Mouse (Mus musculus): Measurements from ENCODE around the gene Nt5c2.
"Not testable (repeated sequence)": the region's sequence is repeated elsewhere in the genome, so short reads cannot be mapped to it uniquely, and the experiment has no call there.

Gene Nt5c2

DNA sequence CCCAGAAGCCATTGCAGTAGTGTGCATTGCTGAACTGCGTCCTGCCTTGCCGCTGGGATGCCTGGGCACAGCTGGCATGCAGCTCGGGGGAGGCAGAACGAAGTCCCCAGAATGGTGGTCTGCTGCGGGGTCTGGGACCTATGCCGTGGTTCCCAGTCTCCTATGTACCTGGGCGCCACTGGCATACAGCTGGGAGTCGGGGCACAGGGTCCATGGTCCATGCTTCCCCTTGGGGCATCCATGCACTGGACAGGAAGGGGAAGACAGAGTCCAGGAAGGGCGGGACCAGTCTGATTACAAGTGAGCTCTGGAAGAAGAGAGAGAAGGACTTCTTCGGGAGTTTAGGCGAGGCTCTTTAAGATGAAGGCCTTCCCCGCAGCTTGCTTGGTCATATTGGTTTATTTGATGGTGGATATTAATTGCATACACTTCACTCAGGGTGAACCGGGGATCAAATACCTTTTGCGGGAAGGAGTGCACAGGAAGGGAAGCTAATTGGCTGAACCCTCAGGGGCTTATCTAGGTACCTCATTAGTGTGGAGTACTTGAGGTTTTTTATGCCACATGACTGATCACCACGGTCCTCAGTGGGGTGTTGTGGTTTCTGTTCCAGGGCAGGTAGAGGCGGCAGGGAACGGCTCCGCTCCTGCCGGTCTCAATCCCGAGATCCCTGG lies 25.3 kb downstream of the Nt5c2 start:
- DNase-seq (ENCODE audit: extremely low read depth, low read depth), result peak; percentile 62

DNA sequence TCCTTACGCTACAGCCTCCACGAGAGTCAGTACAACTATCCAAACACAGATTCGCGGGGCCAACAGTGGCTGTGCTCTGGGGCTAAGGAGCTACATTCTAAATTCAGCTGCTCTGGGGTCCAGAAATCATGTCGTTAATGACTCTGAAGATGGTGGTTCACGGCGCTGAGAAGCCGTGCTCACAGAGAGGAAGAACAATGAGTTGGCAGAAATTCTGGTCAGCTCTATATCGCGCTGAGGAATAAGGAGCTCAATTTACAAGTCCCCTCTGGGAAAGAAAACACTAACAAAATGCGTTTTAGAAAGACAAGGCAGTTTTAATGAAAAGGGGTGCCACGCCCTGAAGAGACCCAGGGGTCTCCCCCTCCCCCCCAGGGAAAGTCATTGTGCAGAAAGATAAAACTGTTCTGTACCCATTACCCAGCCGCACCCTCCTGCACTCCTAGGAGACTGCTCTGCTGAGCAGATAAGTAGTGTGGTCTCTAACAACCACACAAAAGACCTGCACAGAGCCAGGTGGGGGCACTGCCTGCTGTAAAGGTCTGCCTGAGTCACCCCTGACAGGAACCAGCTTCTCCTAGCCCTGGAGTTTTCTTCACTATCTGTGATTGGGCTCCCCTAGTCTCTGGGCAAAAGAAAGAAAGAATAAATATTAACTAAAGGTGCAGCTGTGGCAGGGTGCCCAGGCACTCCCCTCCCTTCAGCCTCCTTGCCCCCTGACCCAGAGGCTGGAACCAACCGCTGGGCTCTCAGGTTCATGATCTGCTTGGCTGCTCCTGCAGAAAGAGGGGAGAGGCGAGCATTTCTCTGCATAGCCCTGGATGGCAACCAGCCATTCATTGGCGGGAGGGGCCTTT lies 26.5 kb downstream of the Nt5c2 start:
- peak; percentile 99 for DNase-seq (ENCODE audit: extremely low read depth, low read depth)

DNA sequence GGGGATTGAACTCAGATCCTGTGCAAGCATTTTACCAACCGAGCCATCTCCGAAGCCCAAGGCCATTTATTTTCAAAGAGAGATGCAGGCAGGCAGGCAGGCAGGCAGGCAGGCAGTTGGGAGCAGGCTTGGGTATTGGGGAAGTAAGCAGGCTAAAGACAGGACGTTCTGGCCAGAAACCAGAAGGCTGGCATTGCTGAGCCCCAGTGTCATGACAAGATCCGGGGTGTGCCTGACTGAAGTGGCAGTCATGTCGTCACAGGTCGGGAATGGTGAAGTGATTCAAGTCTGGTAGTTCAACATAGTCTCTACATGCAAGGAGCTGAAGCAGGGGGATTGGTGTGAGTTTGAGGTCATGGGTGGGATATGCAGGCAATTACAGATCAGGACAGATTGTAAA lies 27.3 kb downstream of the Nt5c2 start:
- DNase-seq (ENCODE audit: extremely low read depth, low read depth), result no peak

DNA sequence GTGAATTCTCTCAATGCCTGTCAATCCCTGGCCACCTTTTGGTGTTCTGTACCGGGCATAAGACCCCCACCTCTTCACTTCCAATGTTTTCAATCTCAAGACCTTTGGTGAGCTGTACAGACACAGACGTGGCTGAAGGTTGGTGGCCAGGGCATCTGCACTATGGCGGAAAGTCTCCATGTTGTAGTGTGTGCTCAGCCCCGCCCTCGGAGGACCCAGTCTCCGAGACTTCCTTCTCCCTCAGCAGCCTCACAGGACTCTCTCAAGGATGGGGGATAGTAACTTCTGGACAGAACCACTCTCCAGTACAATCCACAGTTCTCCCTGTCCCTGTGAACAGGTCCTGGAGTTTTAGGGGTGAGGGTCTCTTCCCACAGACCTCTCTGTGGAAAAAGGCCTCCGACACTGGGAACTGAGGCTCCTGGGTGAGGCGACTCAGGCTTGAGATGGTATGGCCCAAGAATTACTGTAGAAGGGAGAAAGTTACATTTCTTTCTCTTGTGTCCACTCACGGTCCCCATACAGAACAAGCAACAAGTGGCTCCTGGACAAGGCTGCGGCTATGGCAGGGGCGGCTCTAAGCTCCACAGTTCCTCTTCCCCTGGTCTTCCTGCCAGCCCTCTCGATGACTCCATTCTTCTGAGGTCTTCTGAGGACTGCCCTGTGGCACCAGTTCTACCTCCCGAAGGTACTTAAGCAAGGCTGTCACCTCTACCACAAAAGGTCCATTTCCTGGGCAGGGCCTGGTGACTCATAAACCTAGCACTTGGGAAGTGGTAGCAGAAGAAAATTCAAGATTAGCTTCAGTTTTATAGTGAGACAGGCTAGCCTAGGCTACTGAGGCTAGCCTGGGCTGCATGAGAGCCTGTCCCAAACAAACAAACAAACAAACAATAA lies 30.0 kb downstream of the Nt5c2 start:
- DNase-seq (ENCODE audit: extremely low read depth, low read depth), result no peak

DNA sequence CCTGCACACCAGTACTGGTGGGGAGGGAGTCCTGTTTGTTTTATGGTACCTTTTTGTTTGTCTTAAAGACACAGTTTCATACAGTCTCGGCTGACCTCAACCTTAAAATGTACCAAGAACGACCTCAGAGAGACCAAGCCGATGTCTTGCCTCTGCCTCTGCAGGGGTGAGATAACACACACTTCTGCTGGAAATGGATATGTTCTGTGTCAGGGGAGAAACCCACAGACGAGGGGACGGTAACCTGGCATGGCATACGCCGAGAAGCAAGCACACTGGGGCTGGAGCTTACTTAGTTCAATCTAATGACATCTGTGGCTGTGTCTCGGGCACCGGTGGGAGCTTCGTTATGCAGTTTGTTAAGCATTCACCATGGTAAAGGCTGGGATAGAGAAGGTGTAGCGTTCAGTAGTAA lies 31.0 kb downstream of the Nt5c2 start:
- DNase-seq (ENCODE audit: extremely low read depth, low read depth), result peak; percentile 93

DNA sequence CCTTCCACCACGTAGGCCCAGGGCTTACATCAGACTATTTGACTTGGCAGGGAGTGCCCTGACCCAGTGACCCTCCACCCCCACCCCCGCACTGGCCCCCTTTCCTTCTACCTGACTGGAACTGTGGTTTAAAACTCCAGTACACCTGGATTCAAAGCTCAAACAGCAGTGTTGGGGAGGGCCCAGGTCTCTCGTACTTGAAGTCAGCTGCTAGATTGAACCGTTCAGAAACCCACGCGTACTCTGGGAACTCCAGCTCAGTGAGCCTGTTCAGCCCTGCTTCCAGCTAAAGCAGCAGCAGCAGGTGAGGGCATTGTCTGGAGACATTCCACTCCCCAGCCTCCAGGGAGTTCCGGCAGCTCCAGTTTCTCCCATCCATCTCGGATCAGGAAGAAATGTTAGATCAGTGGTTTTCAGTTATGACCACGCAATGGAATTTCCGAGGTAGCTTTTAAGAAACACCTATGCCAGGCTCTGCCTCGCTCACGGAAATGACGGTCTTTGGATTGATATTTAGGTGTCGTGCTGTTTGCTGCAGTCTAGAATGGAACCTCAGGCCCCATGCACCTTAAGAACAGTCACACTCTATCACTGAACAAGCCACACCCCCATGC lies 31.5 kb downstream of the Nt5c2 start:
- DNase-seq (ENCODE audit: extremely low read depth, low read depth), result no peak

DNA sequence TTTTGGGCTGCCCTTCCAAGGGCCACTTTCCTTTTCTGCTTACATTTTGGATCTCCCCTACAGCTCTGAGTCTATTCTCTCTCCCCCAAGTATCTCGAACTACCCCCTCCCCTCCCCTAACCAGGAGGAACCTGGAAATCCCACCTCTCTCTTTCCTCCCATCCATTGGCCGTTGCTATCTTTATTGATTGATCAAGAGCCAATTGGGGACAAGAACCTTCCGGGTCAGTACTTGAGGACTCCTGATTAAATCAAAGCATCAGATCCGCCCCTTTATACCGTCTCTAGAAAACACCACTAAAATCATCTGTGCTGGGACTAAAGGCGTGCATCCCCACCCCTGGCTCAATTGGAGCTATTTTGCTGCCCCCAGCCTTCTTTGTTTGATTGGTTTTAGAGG lies 33.5 kb downstream of the Nt5c2 start:
- no peak for DNase-seq (ENCODE audit: extremely low read depth, low read depth)

DNA sequence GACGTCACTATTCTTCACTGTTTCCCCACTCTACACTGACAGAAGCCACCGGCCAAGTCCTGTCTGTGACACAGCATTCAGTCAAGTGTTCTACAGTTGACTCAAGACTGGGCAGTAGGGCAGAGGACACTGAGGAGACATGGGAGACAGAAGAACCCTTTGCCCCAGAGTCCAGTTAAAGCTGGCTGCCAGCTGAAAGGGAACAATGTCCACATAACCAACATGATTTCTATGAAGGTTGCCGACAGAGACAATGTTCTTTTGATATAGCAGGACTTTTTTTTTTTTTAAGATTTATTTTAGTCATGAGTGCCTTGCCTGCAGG lies 35.2 kb downstream of the Nt5c2 start:
- no peak for DNase-seq (ENCODE audit: extremely low read depth, low read depth)

DNA sequence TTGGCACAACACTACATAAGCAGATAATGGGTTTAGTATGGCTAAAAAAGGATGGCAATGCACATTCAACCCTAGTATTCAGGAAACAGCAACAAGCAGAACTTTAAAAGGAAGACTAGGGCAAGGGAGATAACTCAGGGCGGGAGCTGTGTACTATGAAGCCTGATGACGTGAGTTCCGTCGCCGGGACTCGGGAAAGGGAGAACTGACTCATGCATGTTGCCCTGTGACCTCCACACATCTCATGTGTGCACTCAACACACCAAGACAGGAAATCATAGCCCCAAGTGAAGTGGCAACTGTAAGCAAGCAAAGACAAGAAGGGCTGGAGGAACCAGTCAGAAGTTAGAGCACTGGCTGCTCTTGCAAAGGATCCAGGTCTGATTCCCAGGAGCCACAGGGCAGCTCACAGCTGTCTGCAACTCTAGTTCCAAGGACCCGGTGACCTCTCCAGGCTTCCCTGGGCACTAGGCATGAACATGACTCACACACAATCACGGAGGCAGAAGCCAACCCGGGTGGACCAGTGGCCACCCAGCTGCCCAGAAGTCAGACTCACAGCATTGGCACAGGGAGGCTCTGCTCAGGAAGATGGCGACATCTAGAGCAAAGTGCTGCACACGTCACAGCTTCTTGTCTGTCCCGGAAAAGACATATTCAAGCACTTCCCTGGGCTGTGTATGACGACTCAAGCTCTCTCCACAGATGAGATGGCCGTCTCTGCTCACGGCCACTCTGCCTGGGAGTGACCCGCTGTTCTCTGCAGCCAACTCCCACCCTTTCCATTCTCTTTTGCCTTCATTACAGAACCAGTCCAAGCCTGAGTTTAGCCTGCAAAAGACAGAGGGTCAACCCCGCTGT lies 35.8 kb downstream of the Nt5c2 start:
- no peak for DNase-seq (ENCODE audit: extremely low read depth, low read depth)

DNA sequence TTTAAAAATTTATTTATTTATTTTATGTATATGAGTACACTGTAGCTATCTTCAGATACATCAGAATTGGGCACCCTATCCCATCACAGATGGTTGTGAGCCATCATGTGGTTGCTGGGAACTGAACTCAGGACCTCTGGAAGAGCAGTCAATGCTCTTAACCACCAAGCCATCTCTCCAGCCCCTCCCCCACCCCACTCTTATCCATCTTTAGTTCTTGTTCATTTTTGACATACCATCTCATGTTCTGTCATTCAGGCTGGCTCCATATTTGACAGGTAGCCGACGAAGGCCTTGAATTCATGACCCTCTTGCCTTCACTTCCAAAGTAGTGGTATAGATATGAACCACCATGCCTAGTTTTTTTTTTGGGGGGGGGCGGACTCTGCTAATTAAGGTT lies 36.9 kb downstream of the Nt5c2 start:
- DNase-seq (ENCODE audit: extremely low read depth, low read depth), result not testable (repeated sequence)

DNA sequence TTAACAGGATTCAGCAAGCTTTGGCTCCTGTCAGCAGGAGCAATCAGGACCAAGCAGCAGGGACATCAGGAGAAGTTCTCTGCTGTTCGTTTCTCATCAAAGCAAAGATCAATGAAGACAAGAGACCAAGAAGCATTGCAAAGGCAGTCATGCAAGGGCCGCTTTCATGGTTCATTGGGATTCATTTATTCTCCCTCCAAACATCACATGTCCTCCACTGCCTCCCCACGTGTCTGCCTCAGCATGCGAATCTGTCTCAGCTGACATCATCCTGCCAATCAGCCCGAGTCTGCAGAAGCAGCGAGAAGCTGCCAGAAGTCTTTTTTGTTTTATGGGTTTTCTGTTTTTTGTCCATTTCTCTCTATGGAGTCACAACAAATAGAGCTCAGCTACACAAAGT lies 37.5 kb downstream of the Nt5c2 start:
- no peak for DNase-seq (ENCODE audit: extremely low read depth, low read depth)

DNA sequence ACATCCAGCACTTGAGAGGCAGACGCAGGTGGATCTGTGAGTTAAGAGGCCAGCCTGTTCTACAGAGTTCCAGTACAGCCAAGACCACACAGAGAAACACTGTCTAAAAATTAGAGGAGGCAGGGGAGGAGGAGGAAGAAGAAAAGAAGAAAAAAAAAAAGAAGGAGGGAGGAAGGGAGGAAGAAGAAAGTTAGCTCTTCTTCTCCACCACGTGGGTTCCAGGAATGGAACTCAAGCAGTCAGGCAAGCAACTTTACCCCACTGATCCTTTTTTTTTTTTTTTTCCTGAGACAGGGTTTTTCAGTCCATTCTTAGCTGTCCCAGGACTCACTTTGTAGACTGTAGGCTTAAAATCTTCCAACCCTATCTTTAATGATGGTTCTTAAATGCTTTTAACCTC lies 38.2 kb downstream of the Nt5c2 start:
- no peak for DNase-seq (ENCODE audit: extremely low read depth, low read depth)

DNA sequence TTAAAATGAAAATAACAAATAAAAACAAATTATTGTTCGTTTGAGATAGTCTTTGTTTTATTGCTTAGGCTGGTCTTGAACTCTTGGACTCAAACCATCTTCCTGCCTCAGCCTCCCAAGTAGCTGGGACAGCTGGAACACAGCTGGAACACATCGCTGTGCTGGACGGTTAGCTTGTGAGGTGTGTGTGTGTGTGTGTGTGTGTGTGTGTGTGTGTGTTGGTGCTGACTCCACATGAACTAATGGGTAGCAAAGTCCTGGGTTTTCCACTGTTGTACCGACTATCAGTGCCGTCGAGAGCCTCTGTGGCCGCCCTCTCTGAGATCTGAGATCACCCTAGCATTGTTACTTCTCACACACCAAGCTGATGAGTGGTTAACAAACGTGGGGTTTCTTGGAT lies 39.0 kb downstream of the Nt5c2 start:
- no peak for DNase-seq (ENCODE audit: extremely low read depth, low read depth)

DNA sequence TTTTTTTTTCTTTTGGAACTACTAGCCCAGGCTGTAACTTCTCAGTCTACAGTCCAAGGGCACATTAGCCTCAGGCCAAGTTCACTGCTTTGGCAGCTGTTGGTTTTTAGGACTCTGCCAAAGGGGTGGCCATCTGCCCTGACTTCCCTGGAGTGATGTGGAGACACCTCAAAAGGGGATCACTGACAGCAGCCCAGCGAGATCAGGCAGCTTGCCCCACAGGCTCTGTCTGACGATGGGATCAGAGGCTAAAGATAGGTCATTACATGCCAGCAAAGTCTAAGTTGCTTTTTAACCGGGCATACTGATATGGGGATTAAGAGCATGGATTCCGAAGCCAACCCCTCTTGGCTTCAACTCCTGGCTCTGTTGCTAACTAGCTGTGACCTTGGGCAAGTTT lies 39.4 kb downstream of the Nt5c2 start:
- no peak for DNase-seq (ENCODE audit: extremely low read depth, low read depth)

DNA sequence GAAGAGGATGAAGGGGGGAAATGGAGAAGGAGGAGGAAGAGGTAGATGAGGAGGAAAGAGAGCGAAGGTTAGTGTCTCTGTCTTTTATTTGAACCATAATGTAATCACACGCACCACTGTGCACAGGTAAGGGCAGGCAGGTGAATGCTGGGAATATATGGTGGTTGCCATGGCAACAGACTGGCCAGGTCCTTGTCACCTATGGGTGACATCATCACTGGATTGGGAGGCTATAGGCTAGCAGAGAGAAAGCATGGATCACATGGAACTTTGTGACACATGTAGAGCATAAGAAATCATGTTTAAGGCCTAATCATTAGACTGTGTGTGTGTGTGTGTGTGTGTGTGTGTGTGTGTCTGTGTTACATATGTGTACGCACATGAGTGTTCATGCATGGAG lies 42.8 kb downstream of the Nt5c2 start:
- no peak for DNase-seq (ENCODE audit: extremely low read depth, low read depth)

DNA sequence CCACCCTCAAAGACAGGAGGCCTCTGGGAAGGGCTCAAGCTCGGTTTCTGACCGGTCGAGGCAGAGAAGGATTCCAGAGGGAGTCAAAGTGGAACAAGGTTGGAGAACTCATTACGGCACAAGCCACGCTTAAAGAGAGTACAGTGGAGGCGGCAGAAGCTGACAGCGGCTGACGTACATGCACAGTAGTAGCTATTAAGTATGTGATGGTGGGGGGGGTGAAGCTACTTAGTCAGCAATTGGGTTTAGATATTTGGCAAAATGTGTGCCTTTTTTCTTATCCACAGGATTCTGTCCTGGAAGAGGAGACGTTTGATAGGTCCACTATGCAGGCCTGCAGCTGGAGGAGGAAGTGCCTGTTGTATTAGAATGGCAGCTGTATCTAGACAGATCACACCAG lies 43.2 kb downstream of the Nt5c2 start:
- no peak for DNase-seq (ENCODE audit: extremely low read depth, low read depth)

DNA sequence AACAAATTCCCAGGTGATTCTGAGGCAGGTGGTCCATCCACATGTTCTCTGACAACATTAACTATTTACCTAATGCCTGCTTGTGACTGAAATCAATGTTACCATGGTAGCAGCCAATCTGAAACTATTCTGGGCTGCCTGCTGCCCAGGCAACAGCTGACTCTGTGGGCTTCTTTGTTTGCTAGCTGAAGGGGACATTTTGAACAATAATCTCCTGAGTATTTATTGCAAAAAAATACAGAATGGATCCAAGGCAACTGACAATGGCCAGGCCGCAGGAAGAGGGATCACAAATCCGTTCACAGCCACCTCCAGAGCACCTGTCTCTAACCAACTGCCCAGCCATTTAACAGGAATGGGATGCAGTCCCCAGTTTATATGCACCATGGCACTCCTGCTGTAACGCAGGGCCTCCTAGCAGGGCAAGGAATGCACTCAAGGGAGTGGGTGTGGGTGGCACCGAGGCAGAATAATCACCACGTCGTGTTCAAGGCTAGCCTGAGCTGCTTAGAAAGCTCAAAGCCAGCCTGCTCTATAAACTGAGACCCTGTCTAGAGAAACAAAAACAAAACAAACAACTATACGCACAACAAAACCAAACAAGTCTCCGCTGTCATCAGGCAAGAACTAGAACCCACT lies 43.8 kb downstream of the Nt5c2 start:
- DNase-seq (ENCODE audit: extremely low read depth, low read depth), result no peak

DNA sequence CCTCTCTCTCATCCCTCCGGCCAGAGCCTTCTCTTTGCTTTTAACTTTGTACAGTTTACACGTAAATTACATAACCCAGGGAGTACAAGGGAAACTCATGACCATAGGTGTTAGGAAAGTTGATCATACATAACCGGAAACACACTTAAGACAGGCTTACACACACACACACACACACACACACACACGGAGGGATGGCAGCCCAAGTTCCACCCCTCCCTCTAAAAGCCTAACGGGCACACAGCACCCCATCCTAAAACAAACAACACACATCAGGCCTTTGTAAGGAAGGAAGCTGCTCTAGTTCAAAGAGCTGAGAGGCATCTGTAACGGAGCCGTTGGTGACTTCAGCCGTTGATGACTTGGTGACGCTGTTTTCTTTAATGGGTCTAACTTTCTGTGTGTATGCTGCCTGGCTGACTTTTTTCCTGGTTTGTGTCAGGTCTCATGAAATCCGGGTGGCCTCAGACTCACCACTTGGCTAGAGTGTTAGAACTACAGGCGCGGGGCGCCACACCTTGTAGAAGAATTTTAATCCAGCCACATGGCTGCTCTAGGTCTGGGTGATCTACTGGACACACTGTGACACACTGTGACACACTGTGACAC lies 44.7 kb downstream of the Nt5c2 start:
- DNase-seq (ENCODE audit: extremely low read depth, low read depth), result no peak

DNA sequence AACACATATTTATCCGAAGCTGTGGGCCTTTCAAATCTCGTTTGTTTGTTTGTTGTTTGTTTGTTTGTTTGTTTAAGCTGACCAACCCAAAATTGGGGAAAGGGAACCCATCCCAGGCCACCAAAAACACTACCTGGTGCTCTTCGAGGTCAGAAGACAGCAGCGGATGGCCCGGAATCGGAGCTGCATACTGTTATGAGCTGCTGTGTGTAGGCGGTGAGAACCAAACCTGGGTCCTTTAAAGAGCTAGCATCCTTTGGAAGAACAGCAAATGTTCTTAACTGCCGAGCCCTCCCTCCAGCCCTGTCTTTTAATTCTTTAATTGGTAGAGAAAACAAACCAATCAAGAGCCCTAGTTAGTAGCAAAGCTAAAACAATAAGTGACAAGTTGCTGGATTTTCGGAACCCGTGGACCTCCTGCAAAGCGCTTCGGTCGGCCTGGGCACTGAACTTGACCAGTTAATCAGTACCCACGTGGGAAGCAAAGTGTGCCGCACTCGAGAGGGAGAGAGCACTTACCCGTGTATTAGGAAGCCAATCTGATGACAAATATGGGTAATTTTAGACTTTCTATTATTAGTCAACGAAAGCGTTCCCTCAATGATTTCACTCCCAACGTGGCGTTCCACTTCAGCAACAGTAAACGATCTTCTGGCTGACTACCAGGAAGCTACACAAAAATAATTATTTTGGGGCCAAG lies 45.5 kb downstream of the Nt5c2 start:
- no peak for DNase-seq (ENCODE audit: extremely low read depth, low read depth)
